Mouse (Mus musculus) intestine, postnatal 0 days (tissue): ENCODE measurements around the gene Eri3. TPM values are rescaled to one million over a fixed set of nuclear protein-coding genes. Genes with fewer than 3 reads are reported as not detected.

ENCODE experiments used
- ATAC-seq: fragments of 200-750 bp; cut with Nextera tagmentation; 2 replicates; pipeline ENCODE4 v1.8.0; 2017; ENCODE audit warnings: mild to moderate bottlenecking, moderate TSS enrichment, moderate library complexity
- H3K27ac ChIP-seq: fragments of 300-500 bp; sonication (generic); 2 replicates; pipeline ENCODE4 v1.5.1; 2014; ENCODE audit warnings: mild to moderate bottlenecking, low read depth, low read length, moderate library complexity
- H3K27me3 ChIP-seq: fragments of 300-500 bp; sonication (generic); replicated peaks from 2 replicates; pipeline ENCODE4 v1.6.1; 2014; ENCODE audit warnings: low read length, mixed read lengths; ENCODE audit not compliant: control insufficient read depth, insufficient read depth
- H3K36me3 ChIP-seq: fragments of 300-500 bp; sonication (generic); 2 replicates; pipeline ENCODE4 v1.6.1; 2014; ENCODE audit warnings: mild to moderate bottlenecking, moderate library complexity; ENCODE audit not compliant: control insufficient read depth, insufficient read depth
- H3K4me1 ChIP-seq: fragments of 300-500 bp; sonication (generic); replicated peaks from 2 replicates; pipeline ENCODE4 v1.6.1; 2014; ENCODE audit warnings: antibody characterized with exemption, low read length, mixed read lengths; ENCODE audit not compliant: control insufficient read depth, insufficient read depth
- H3K4me2 ChIP-seq: fragments of 300-500 bp; sonication (generic); replicated peaks from 2 replicates; pipeline ENCODE4 v1.6.1; 2014; ENCODE audit warnings: low read depth, mild to moderate bottlenecking, moderate library complexity
- H3K4me3 ChIP-seq: fragments of 300-500 bp; sonication (generic); 2 replicates; pipeline ENCODE4 v1.5.1; 2014; ENCODE audit warnings: low read depth, low read length
- H3K9ac ChIP-seq: fragments of 300-500 bp; sonication (generic); 2 replicates; pipeline ENCODE4 v1.6.1; 2014; ENCODE audit warnings: mild to moderate bottlenecking, low read depth, low read length
- H3K9me3 ChIP-seq: fragments of 300-500 bp; sonication (generic); 2 replicates; pipeline ENCODE4 v1.6.1; 2016; ENCODE audit warnings: mixed run types; ENCODE audit not compliant: control insufficient read depth
- CTCF ChIP-seq: sonication (generic); IDR thresholded peaks from 2 replicates; pipeline ENCODE4 v1.5.1; 2016; ENCODE audit warnings: low read depth, mild to moderate bottlenecking, control low read depth, antibody characterized with exemption, moderate library complexity
- WGBS: fragments of 180-500 bp; shearing (Covaris S2); extraction: QIAGEN DNeasy Blood & Tissue Kit; methylation state at CpG from one replicate; pipeline ENCODE4 v1.1.7; 2014; 5-methylcytosine and 5-hydroxymethylcytosine counted together
- microRNA-seq: library from miRNA; unstranded; fragments of <30 nt; microRNA quantifications from one replicate; pipeline ENCODE4, GENCODE M21; 2016
- polyA plus RNA-seq: library from polyadenylated mRNA; unstranded; fragments of >200 nt; fragmentation: Nextera tagmentation; extraction: Ambion mirVana; gene quantifications from 2 replicates; pipeline ENCODE4 v1.2.1, GENCODE M21; 2015

Gene Eri3
- polyA plus RNA-seq, 1 experiment from 2014 or later: 46.3 TPM

- TF ChIP-seq CTCF: no peak
- Histone ChIP-seq H3K9me3 (no peaks in the 10 kb centered on the region), H3K36me3 (no peaks in the 10 kb centered on the region), H3K4me2 (no peak overlapping the region), H3K9ac (no peak overlapping the region), H3K27ac (no peak overlapping the region), H3K27me3 (no peaks in the 10 kb centered on the region), H3K4me3 (no peak overlapping the region), H3K4me1 (no peaks in the 10 kb centered on the region)
- ATAC-seq: no peak
- WGBS: 45% methylated on average over 6 of the region's 6 CpGs
Observed at GRCm38 (mm10) chr4:117713303-117714098, 163.3 kb downstream of the Eri3 start.

Small RNA genes lying within 50 kb of the gene (microRNA-seq; reads per million reads assigned to microRNA genes)
- gene Gm25559: not detected

Other genes with a start within 250 kb of the Eri3 start
- gene Rnf220, start 53.3 kb upstream of the Eri3 start, polyA plus RNA-seq: 35.6 and 35.9 TPM in 2 replicates
- gene Dmap1, start 131.9 kb downstream of the Eri3 start, polyA plus RNA-seq: 22.1 and 22.7 TPM in 2 replicates
- gene Gm12845, start 174.0 kb downstream of the Eri3 start, polyA plus RNA-seq: not detected in 2 replicates
- gene Klf17, start 215.3 kb downstream of the Eri3 start, polyA plus RNA-seq: not detected in 2 replicates